Mouse (Mus musculus) retina, postnatal 7 days (tissue): ENCODE measurements at regions not wholly inside any gene's neighbourhood (a gene's known extent, or its start where the extent isn't known, plus 50 kb on each side); places are given as distances from the start of the nearest gene placed in this dataset.

Experiments
- DNase-seq: peaks from one replicate; pipeline ENCODE4 v3.0.0-alpha.2; 2012; ENCODE audit warnings: low read depth, low spot score

- no peak for DNase-seq
Measured at GRCm38 (mm10) chr2:19714025-19714424, 56.5 kb downstream of the Otud1 start.

GRCm38 (mm10) chr2:19715564-19716238 is 58.1 kb downstream of the Otud1 start:
- DNase-seq = peak; percentile 60

- DNase-seq = no peak
Measured at GRCm38 (mm10) chr2:19716388-19716787, 58.8 kb downstream of the Otud1 start.

- no peak for DNase-seq
Measured at GRCm38 (mm10) chr2:19726085-19726484, 68.5 kb downstream of the Otud1 start.

- peak; percentile 6 for DNase-seq
Measured at GRCm38 (mm10) chr2:19726904-19727303, 69.4 kb downstream of the Otud1 start.

- DNase-seq = no peak
Measured at GRCm38 (mm10) chr2:19732922-19733859, 75.6 kb downstream of the Otud1 start.

GRCm38 (mm10) chr2:19734164-19734870 is 76.8 kb downstream of the Otud1 start:
- DNase-seq = no peak

GRCm38 (mm10) chr2:19741508-19741907 is 84.0 kb downstream of the Otud1 start:
- DNase-seq = no peak

- no peak for DNase-seq
Measured at GRCm38 (mm10) chr2:19743467-19743866, 85.9 kb downstream of the Otud1 start.

GRCm38 (mm10) chr2:19744986-19745660 is 87.6 kb downstream of the Otud1 start:
- DNase-seq = no peak

- no peak for DNase-seq
Measured at GRCm38 (mm10) chr2:19752753-19753152, 95.2 kb downstream of the Otud1 start.

- DNase-seq = no peak
Measured at GRCm38 (mm10) chr2:19753479-19753878, 95.9 kb downstream of the Otud1 start.

- DNase-seq = no peak
Measured at GRCm38 (mm10) chr2:19757910-19758309, 100.4 kb downstream of the Otud1 start.

- no peak for DNase-seq
Measured at GRCm38 (mm10) chr2:19759169-19759568, 101.6 kb downstream of the Otud1 start.

- DNase-seq = no peak
Measured at GRCm38 (mm10) chr2:19759577-19759976, 102.0 kb downstream of the Otud1 start.

GRCm38 (mm10) chr2:19762996-19763395 is 105.4 kb downstream of the Otud1 start:
- DNase-seq = no peak

- no peak for DNase-seq
Measured at GRCm38 (mm10) chr2:19784913-19785312, 124.7 kb upstream of the Etl4 start.

GRCm38 (mm10) chr2:19785663-19786260 is 123.8 kb upstream of the Etl4 start:
- no peak for DNase-seq

- no peak for DNase-seq
Measured at GRCm38 (mm10) chr2:19792177-19792576, 117.4 kb upstream of the Etl4 start.

- DNase-seq = no peak
Measured at GRCm38 (mm10) chr2:19796790-19797189, 112.8 kb upstream of the Etl4 start.
